Mouse (Mus musculus) midbrain, embryonic 15.5 days (tissue): ENCODE results near the gene Bcas2. TPM values are rescaled to one million over a fixed set of nuclear protein-coding genes. Genes with fewer than 3 reads are reported as not detected.

Experiments
- ATAC-seq: fragments of 200-750 bp; cut with Nextera tagmentation; replicated peaks from 2 replicates; pipeline ENCODE4 v1.8.0; 2017; ENCODE audit warnings: moderate TSS enrichment
- H3K27ac ChIP-seq: fragments of 300-500 bp; sonication (generic); 2 replicates; pipeline ENCODE4 v1.5.1; 2015; ENCODE audit warnings: mild to moderate bottlenecking, inconsistent platforms
- H3K27me3 ChIP-seq: fragments of 300-500 bp; sonication (generic); replicated peaks from 2 replicates; pipeline ENCODE4 v1.6.1; 2015; ENCODE audit warnings: inconsistent platforms
- H3K36me3 ChIP-seq: fragments of 300-500 bp; sonication (generic); replicated peaks from 2 replicates; pipeline ENCODE4 v1.6.1; 2015; ENCODE audit warnings: inconsistent platforms
- H3K4me1 ChIP-seq: fragments of 300-500 bp; sonication (generic); 2 replicates; pipeline ENCODE4 v1.6.1; 2015; ENCODE audit warnings: inconsistent platforms
- H3K4me2 ChIP-seq: fragments of 300-500 bp; sonication (generic); 2 replicates; pipeline ENCODE4 v1.6.1; 2015; ENCODE audit warnings: inconsistent platforms, mild to moderate bottlenecking, moderate library complexity
- H3K4me3 ChIP-seq: fragments of 300-500 bp; sonication (generic); 2 replicates; pipeline ENCODE4 v1.5.1; 2015; ENCODE audit warnings: mild to moderate bottlenecking, inconsistent platforms
- H3K9ac ChIP-seq: fragments of 300-500 bp; sonication (generic); 2 replicates; pipeline ENCODE4 v1.6.1; 2015; ENCODE audit warnings: mild to moderate bottlenecking, inconsistent platforms
- H3K9me3 ChIP-seq: fragments of 300-500 bp; sonication (generic); 2 replicates; pipeline ENCODE4 v1.6.1; 2016; ENCODE audit warnings: inconsistent platforms
- WGBS: fragments of 180-500 bp; shearing (Covaris S2); methylation state at CpG from one replicate; pipeline ENCODE4 v1.1.7; 2015; ENCODE audit warnings: mixed read lengths; 5-methylcytosine and 5-hydroxymethylcytosine counted together
- polyA plus RNA-seq: library from polyadenylated mRNA; unstranded; fragments of >200 nt; fragmentation: Nextera tagmentation; extraction: Ambion mirVana; gene quantifications from 2 replicates; pipeline ENCODE4 v1.2.1, GENCODE M21; 2015

Gene Bcas2
- polyA plus RNA-seq = 221 and 230 TPM in 2 replicates

GRCm38 (mm10) chr3:103171505-103172267, at the start of gene Bcas2:
Bcas2 (plus strand) TSS chr3:103171655.
- Histone ChIP-seq H3K9me3 (no peaks in the 10 kb centered on the region), H3K27me3 (no peaks in the 10 kb centered on the region), H3K4me1 (peaks cover 16% of the 10 kb centered on the region), H3K27ac (peak within 1 kb of the TSS; percentile 85), H3K9ac (peak within 1 kb of the TSS; percentile 86), H3K4me2 (peak within 1 kb of the TSS; percentile 60), H3K4me3 (peak within 1 kb of the TSS; percentile 74), H3K36me3 (peaks cover 17% of the 10 kb centered on the region)
- ATAC-seq = peak; percentile 98
- WGBS = under 1% methylated on average over 56 of the region's 56 CpGs

DNA sequence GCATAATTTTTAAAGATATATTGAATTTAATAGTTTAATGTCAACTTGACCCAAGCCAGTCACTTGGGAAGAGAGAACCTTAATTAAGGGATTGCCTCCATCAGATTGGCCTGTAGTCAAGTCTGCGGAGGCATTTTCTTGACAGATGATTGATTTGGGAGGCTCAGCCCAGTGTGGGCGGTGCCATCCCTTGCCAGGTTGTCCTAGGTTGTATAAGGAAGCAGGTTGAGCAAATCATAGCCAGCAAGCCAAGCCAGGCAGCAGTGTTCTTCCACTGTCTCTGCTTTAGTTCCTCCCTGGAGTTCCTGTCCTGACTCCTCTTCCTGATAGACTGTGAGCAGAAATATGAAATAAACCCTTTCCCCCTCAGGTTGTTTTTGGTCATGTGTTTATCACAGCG, 47.8 kb upstream of the Bcas2 start:
- Histone ChIP-seq H3K9me3 (no peaks in the 10 kb centered on the region), H3K27ac (no peak overlapping the region), H3K4me2 (no peak overlapping the region), H3K9ac (no peak overlapping the region), H3K36me3 (no peaks in the 10 kb centered on the region), H3K27me3 (no peaks in the 10 kb centered on the region), H3K4me1 (no peaks in the 10 kb centered on the region), H3K4me3 (no peak overlapping the region)
- WGBS = 93% methylated on average over 3 of the region's 3 CpGs
- no peak for ATAC-seq

GRCm38 (mm10) chr3:103126138-103126537, 45.3 kb upstream of the Bcas2 start:
- H3K9me3 ChIP-seq = no peaks in the 10 kb centered on the region
- ATAC-seq = no peak
- no peak overlapping the region for H3K4me3 ChIP-seq
- no peaks in the 10 kb centered on the region for H3K27me3 ChIP-seq
- H3K4me1 ChIP-seq = peaks cover 7% of the 10 kb centered on the region
- no peak overlapping the region for H3K27ac ChIP-seq
- H3K4me2 ChIP-seq = no peak overlapping the region
- no peak overlapping the region for H3K9ac ChIP-seq
- no peaks in the 10 kb centered on the region for H3K36me3 ChIP-seq
- WGBS = 89% methylated on average over 3 of the region's 3 CpGs

GRCm38 (mm10) chr3:103127177-103127576, 44.3 kb upstream of the Bcas2 start:
- 10% methylated on average over 2 of the region's 2 CpGs for WGBS
- H3K4me3 ChIP-seq = no peak overlapping the region
- no peaks in the 10 kb centered on the region for H3K36me3 ChIP-seq
- H3K4me1 ChIP-seq = peaks cover 7% of the 10 kb centered on the region
- ATAC-seq = no peak
- H3K9ac ChIP-seq = no peak overlapping the region
- no peaks in the 10 kb centered on the region for H3K9me3 ChIP-seq
- H3K27me3 ChIP-seq = no peaks in the 10 kb centered on the region
- no peak overlapping the region for H3K4me2 ChIP-seq
- no peak overlapping the region for H3K27ac ChIP-seq

DNA sequence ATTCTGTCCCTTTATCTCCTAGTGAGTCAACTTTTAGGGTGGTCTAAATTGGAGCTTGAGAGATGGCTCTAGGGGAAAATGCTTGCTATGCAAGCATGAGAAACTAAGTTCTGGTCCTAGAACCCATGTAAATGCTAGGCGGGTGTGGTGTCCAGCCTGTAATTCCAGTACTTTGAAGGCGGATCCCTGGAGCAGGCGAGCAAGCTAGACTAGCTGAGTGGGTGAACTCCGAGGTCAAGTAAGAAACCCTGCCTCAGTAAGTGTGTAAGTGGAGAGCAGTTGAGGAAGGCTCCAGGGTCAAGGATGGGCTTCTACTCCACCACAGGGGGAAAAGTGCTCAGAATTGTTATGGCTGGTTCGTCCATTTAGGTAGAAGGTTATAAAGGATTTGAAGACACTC, 43.7 kb upstream of the Bcas2 start:
- ATAC-seq = no peak
- Histone ChIP-seq H3K4me1 (peaks cover 7% of the 10 kb centered on the region), H3K4me2 (no peak overlapping the region), H3K36me3 (no peaks in the 10 kb centered on the region), H3K27me3 (no peaks in the 10 kb centered on the region), H3K27ac (no peak overlapping the region), H3K4me3 (no peak overlapping the region), H3K9ac (no peak overlapping the region), H3K9me3 (no peaks in the 10 kb centered on the region)
- 80% methylated on average over 5 of the region's 5 CpGs for WGBS

DNA sequence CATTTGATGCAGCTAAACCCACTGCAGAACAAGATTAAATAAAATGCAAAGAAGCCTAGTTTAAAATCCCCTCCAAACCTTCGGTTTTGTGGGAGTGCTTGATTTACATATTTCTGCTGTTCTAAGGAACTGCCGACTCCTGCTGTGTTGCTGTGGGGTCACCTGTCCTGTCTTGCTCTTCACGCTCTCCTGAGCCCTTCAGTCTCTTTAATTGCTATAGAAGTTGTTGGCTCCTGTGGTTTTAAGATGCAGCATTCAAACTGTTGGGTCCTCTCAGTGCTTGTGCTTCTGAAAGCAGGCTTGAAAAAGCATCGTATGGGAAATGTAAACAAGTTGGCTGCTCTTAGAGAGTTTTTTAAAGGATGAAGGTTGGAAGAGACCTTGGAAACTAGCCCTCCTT, 43.2 kb upstream of the Bcas2 start:
- H3K27ac ChIP-seq = no peak overlapping the region

DNA sequence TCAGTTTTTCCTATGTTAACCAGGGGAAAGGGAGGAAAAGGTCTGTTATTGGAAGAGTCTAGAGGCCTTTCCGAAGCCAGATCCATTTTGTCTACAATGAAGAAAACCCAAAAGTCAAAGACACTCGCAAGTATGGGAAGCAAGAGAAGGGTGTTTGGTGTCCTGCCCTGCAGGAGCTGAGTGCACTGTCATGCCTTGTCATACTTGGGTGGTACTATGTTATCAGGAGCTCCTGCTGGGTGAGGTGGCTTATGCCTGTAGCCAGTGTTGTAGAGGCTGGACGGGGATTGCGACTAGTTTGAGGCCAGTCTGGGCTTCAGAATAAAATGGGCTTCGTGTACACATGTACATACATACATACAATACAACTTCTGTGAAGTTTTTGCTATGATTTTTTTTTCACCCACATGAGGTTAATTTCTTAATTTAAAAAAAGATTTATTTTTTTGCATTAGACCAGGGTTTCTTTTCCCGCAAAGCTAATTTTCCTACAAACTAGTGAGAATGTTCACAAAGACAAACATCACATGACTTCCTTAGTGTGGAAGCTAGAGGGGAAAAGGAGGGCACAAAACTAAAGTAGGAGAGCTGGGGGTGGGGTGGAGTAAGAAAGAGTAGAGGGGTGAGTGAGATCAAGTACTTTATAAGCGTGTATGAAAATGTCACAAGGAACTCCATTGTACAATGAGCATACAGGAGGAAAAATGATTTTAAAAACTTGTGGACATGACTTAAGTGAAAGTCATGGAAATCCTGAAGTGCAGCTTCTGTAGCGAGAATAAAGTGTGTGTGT, 41.9 kb upstream of the Bcas2 start:
- Histone ChIP-seq H3K36me3 (no peaks in the 10 kb centered on the region), H3K27me3 (no peaks in the 10 kb centered on the region), H3K4me2 (no peak overlapping the region), H3K4me1 (peaks cover 7% of the 10 kb centered on the region), H3K27ac (no peak overlapping the region), H3K9ac (no peak overlapping the region), H3K9me3 (no peaks in the 10 kb centered on the region), H3K4me3 (no peak overlapping the region)
- 87% methylated on average over 8 of the region's 8 CpGs for WGBS
- no peak for ATAC-seq

More for the DNA sequence above, 43.2 kb upstream of the Bcas2 start:
- Histone ChIP-seq H3K9ac (no peak overlapping the region), H3K4me1 (peaks cover 7% of the 10 kb centered on the region), H3K4me3 (no peak overlapping the region), H3K36me3 (no peaks in the 10 kb centered on the region), H3K4me2 (no peak overlapping the region), H3K27me3 (no peaks in the 10 kb centered on the region), H3K9me3 (no peaks in the 10 kb centered on the region)
- ATAC-seq = no peak
- 31% methylated on average over 4 of the region's 4 CpGs for WGBS

DNA sequence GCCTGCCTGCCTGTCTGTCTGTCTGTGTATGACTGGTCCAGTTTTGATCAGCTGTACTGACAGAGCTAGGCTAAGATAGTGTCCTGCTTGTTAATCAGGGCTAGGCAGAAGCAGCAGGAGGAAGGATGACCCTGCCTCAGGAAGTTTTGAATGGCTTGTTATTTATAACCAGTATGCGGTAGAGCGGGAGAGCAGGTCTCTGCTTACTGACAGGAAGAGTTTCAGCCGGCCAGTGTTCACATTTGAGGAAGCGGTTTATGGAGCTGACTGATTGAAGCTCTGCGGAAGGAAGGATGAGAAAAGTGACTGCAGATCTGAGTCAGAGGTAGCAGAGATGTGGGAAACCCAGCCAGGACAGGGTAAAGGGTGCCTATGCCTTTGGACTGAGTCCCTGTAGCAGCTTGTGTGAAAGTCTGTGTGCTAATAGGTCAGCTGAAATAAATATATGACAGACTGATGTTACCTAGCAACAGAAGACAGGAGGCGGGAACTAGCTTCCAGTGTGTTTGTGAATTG, 41.2 kb upstream of the Bcas2 start:
- H3K9ac ChIP-seq = no peak overlapping the region
- H3K27me3 ChIP-seq = no peaks in the 10 kb centered on the region
- H3K9me3 ChIP-seq = no peaks in the 10 kb centered on the region
- no peak overlapping the region for H3K4me2 ChIP-seq
- WGBS = 60% methylated on average over 6 of the region's 6 CpGs
- H3K27ac ChIP-seq = no peak overlapping the region; the same call in 1 of the 2 replicates
- ATAC-seq = peak; percentile 78
- peaks cover 7% of the 10 kb centered on the region for H3K4me1 ChIP-seq
- no peak overlapping the region for H3K4me3 ChIP-seq
- no peaks in the 10 kb centered on the region for H3K36me3 ChIP-seq

GRCm38 (mm10) chr3:103133098-103133497, 38.4 kb upstream of the Bcas2 start:
- Histone ChIP-seq H3K9ac (no peak overlapping the region), H3K4me2 (no peak overlapping the region), H3K4me3 (no peak overlapping the region), H3K4me1 (peaks cover 7% of the 10 kb centered on the region), H3K27me3 (no peaks in the 10 kb centered on the region), H3K9me3 (no peaks in the 10 kb centered on the region), H3K36me3 (no peaks in the 10 kb centered on the region), H3K27ac (no peak overlapping the region)
- ATAC-seq = no peak
- WGBS = 94% methylated on average over 10 of the region's 10 CpGs

DNA sequence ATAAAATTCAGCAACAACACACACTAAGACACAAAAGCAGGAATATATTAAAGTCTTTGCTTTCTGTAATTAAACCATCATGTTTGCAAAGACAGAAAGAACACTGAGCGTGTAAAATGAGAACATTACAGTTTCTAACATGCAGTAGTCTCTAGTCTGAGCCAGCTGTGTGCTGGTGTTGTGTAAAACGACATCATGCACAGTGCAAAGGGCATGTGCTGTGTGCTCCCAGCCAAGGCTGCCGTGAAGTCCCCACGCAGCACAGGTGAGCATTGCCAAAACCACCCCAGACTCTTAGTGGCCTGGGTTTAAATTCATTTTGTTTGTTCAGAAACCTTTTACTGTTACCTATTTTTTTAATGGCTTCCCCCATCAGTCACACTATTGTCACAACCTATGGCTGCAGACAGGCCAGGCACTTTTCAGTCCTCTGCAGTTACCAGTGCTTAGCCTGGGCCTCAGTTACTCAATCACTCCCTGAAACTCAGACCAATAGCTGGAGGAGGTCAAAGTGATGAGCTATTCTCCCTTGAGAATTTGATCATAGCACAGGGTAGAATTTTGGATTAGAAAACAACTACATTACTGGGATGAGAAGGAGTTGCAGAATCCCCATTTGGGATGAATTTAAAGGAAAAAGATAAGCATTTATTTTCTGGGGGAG, 34.9 kb upstream of the Bcas2 start:
- H3K4me2 ChIP-seq = no peak overlapping the region
- H3K27me3 ChIP-seq = no peaks in the 10 kb centered on the region
- no peak overlapping the region for H3K9ac ChIP-seq
- H3K4me3 ChIP-seq = no peak overlapping the region
- ATAC-seq = no peak
- H3K36me3 ChIP-seq = no peaks in the 10 kb centered on the region
- WGBS = 88% methylated on average over 4 of the region's 4 CpGs
- H3K9me3 ChIP-seq = no peaks in the 10 kb centered on the region
- no peak overlapping the region for H3K27ac ChIP-seq
- no peaks in the 10 kb centered on the region for H3K4me1 ChIP-seq

GRCm38 (mm10) chr3:103139047-103139446, 32.4 kb upstream of the Bcas2 start:
- H3K36me3 ChIP-seq = no peaks in the 10 kb centered on the region

More at GRCm38 (mm10) chr3:103139047-103139446, 32.4 kb upstream of the Bcas2 start:
- 80% methylated on average over 8 of the region's 8 CpGs for WGBS
- Histone ChIP-seq H3K4me1 (no peaks in the 10 kb centered on the region), H3K27ac (no peak overlapping the region), H3K9ac (no peak overlapping the region), H3K4me3 (no peak overlapping the region), H3K27me3 (no peaks in the 10 kb centered on the region), H3K9me3 (no peaks in the 10 kb centered on the region), H3K4me2 (no peak overlapping the region)
- ATAC-seq = no peak
